Mouse (Mus musculus): Measurements from ENCODE around the gene Galnt4. TPM values are rescaled to one million over a fixed set of nuclear protein-coding genes. Genes with fewer than 3 reads are reported as not detected.

Gene Galnt4
- 1 to 10 TPM; 3.4 to 3.8 TPM for total RNA-seq (2021)

DNA sequence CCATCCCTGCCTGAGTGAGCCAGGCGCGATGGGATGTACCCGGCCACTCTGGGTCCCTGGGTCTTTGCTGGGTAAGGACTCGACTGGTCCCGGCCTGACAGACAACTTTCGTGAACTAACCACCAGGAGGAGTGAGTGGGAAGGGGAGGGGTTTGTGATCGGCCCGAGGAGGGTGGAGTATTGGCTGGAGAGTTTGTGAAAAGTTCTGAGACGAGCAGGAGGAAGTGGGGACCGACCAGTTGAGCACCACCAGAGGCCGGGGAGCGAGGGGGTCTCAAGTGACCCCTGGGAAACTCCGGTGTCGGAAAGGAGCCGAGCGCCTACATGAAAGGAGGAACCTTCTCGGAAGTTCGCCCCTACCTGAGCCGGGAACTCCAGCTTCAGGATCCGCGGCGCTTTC lies at the start of gene Galnt4:
Galnt4 (plus strand) TSS at position 196 of the 400 bp plus-strand sequence.
- DNase-seq (ENCODE audit: extremely low spot score in 1 of 2, low spot score in 2 of 2): peak; percentile 65 to 85
- intact Hi-C loops (cut with DNase I): loop anchor here (5.0 kb wide), 2 partner anchors 39 to 509 kb away; no protein-coding TSS in a partner anchor

DNA sequence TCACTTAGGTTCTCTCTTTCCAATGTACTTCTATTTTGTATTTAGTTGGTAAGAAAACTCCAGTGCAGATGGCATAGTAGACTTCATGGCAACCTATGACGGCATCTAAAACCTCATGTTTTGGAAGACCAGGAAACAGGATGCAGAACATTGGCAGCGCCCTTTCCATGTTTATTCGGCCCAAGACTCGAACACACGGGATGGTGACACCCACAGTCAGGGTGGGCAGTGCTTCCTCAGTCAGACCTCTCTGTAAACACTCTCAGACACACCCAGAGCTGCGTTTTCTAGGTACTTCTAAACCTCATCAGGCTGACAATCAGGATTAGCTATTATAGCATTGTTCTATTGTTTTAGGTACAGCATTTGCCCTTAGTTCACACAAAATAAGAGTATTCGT lies 47.4 kb upstream of the Galnt4 start:
- DNase-seq (ENCODE audit: extremely low spot score in 1 of 2, low spot score in 2 of 2): no peak
- intact Hi-C loops (cut with DNase I): no loop called here

DNA sequence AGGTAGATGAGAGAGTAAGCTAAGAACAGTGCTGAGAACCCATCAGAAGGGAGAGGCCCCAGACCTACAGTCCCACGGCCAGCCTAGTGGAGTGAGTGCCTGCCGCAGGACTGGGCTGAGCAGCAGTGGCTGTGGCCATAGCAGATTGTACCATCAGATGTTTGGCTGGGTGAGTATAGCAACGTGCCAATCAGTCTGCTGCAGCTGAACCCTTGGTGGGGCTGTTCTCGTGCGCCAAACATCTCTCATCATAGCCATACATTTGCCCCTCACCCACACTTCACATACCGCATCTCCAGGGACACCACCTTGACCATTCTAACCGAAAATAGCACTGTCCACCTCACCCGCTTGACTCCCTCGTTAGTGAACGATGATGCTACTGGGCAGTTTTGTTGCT lies 46.5 kb upstream of the Galnt4 start:
- no peak for DNase-seq (ENCODE audit: extremely low spot score in 1 of 2, low spot score in 2 of 2)
- intact Hi-C loops (cut with DNase I): no loop called here

DNA sequence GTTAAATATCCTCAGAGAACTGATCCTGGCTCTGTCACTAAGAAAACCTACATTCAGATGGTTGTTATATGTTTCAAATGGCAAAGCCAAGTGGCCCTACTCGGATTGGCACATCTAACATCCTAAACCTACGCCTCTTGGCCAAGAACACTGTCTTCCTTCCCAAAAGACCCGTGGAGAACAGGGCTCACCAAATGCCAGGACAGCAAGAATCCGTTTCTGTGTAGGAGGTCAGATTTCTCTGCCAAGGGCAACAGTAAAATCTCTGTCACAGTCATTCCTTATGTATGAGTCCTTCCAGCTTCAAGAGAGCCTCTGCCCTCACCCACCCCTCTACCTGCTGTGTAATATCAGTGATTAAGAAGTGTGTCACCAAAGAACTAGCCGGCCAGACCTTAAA lies 45.4 kb upstream of the Galnt4 start:
- DNase-seq (ENCODE audit: extremely low spot score in 1 of 2, low spot score in 2 of 2): no peak
- intact Hi-C loops (cut with DNase I): no loop called here

GRCm38 (mm10) chr10:99076113-99076895 lies 31.7 kb upstream of the Galnt4 start:
- no peak for DNase-seq (ENCODE audit: extremely low spot score in 1 of 2, low spot score in 2 of 2)
- intact Hi-C loops (cut with DNase I): no loop called here

GRCm38 (mm10) chr10:99078621-99079020 lies 29.3 kb upstream of the Galnt4 start:
- DNase-seq (ENCODE audit: extremely low spot score in 1 of 2, low spot score in 2 of 2): no peak
- intact Hi-C loops (cut with DNase I): no loop called here

DNA sequence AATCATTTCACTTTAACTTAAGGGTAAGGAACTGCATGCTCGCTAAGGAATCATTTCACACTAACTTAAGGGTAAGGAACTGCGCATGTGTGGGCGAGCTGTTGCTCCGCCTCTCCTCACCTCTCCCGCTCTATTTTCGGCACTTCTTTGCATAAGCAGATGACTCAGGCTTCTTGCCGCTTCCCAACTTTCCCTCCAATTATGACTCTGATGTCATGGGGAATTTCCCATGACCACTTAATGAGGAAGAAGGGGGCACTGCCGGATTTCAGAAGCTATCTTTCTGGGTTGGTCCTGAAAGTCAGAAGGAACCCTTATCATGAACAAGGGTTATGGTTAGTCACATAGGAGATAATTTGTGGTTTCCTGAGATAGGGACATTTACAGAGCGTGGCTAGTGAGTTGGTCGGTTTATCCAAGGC lies 26.4 kb upstream of the Galnt4 start:
- intact Hi-C loops (cut with DNase I): loop anchor here (5.0 to 10.0 kb wide), 2 partner anchors 164 to 587 kb away; no protein-coding TSS in a partner anchor
- DNase-seq (ENCODE audit: extremely low spot score in 1 of 2, low spot score in 2 of 2): no peak

GRCm38 (mm10) chr10:99083431-99084003 lies 24.4 kb upstream of the Galnt4 start:
- intact Hi-C loops (cut with DNase I): loop anchor here (2.0 to 10.0 kb wide), 3 partner anchors 166 to 1371 kb away; no protein-coding TSS in a partner anchor
- DNase-seq (ENCODE audit: extremely low spot score in 1 of 2, low spot score in 2 of 2): peak in 1 of 2 experiments; percentile 38

GRCm38 (mm10) chr10:99084397-99085239 lies 23.3 kb upstream of the Galnt4 start:
- intact Hi-C loops (cut with DNase I): loop anchor here (2.0 to 10.0 kb wide), 3 partner anchors 167 to 1372 kb away; no protein-coding TSS in a partner anchor
- DNase-seq (ENCODE audit: extremely low spot score in 1 of 2, low spot score in 2 of 2): peak; percentile 83 to 90

GRCm38 (mm10) chr10:99085240-99085587 lies 22.7 kb upstream of the Galnt4 start:
- DNase-seq (ENCODE audit: extremely low spot score in 1 of 2, low spot score in 2 of 2): no peak
- intact Hi-C loops (cut with DNase I): loop anchor here (2.0 to 10.0 kb wide), 2 partner anchors 590 to 1372 kb away; no protein-coding TSS in a partner anchor

DNA sequence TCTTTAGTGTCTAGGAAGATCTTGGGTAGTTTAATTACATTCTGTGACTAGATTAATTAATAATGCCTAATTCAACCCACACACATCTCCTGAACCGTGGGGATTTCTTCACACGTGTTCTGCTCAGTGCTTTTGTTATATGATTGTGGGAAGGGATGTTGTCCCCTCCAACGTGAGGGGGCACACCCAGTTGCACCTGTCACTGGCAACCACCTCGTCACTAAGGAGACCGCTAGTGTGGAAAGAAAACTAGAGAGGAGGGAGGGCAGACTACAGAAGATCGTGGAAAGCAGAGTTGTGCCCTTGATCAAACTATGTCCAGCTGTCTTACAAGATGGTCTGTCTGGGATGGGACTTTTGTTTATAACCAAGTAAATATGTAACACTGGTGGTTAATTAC lies 21.9 kb upstream of the Galnt4 start:
- intact Hi-C loops (cut with DNase I): loop anchor here (10.0 kb wide), 1 partner anchor 591 kb away; no protein-coding TSS in a partner anchor
- no peak for DNase-seq (ENCODE audit: extremely low spot score in 1 of 2, low spot score in 2 of 2)

DNA sequence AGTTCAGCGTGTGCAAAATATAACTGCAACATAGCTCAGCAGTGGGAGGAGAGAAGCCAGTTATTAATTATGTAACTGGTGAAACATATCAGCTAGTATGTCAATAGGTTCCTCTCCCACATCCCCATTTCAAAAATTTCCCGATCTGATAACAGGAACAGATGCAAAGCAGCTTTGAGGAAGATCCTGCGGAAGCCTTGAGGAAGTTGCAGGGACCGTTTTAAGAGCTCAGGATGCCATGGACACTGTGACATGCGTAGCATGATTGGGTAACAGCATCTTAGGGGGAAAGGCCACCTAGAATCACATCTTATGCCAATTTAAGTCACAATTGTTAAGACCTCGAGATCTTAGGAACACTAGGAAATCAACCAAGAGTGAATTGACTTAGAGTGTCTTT lies 18.1 kb upstream of the Galnt4 start:
- DNase-seq (ENCODE audit: extremely low spot score in 1 of 2, low spot score in 2 of 2): no peak
- intact Hi-C loops (cut with DNase I): loop anchor here (10.0 kb wide), 1 partner anchor 595 kb away; no protein-coding TSS in a partner anchor

DNA sequence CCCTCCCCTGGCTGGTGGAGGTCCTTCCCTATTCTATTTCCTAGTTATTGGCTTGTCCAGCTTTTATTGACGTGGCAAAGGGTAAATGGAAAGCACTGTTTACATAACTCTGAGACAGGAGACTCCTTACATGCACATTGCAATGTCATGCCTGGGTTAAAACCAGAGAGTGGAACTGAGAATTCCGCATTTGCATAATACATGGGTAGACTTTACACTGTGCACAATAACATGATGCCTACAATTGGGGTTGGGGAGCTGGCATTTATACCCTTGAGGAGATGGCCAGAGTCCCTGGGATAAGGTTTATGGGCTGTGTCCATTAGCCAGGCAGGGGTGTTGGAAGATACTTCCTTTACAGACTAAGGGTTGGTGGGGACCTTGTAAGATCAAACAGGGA lies 14.6 kb upstream of the Galnt4 start:
- intact Hi-C loops (cut with DNase I): no loop called here
- no peak for DNase-seq (ENCODE audit: extremely low spot score in 1 of 2, low spot score in 2 of 2)

DNA sequence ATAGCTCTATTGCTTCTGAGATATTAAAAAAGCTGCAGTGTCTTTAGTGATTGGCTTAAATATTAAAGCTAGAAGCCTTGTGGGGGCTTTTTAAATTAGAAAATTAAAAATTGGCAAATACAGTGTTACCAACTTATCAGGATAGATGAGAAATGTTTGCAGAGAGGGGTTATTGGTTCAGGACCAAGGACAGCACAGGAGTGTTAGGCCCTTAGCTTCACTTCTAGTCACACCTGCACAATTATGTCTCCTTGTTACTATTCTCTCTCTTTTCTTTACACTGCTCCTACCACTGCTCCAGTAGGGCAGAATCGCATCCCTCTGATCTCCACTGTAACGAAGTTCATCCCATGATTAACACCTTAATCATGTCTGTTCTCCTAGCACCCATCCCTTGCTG lies 12.8 kb upstream of the Galnt4 start:
- no peak for DNase-seq (ENCODE audit: extremely low spot score in 1 of 2, low spot score in 2 of 2)
- intact Hi-C loops (cut with DNase I): no loop called here

- intact Hi-C loops (cut with DNase I): no loop called here
- peak; percentile 40 to 43 for DNase-seq (ENCODE audit: extremely low spot score in 1 of 2, low spot score in 2 of 2)
Observed at GRCm38 (mm10) chr10:99097374-99097773, 10.6 kb upstream of the Galnt4 start.

DNA sequence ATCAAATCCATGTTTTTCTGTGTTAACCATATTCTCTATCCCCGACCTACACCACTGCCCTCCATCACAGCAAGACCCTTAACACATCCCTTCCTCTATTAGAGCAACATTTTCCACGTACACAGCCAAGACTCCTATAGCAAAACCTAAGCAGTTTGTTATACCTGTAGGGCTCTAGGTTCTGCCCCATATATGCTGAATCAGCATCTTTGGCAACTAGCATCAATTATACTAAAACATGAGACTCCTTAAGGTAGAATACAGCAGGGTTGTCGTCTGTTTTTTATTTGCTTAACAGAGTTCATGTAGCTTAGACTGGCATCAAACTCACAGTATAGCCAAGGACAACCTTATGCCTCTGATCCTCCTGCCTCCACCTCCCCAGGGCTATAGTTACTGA lies 2.4 kb upstream of the Galnt4 start:
- intact Hi-C loops (cut with DNase I): loop anchor here (5.0 kb wide), 2 partner anchors 42 to 512 kb away; no protein-coding TSS in a partner anchor
- no peak for DNase-seq (ENCODE audit: extremely low spot score in 1 of 2, low spot score in 2 of 2)

DNA sequence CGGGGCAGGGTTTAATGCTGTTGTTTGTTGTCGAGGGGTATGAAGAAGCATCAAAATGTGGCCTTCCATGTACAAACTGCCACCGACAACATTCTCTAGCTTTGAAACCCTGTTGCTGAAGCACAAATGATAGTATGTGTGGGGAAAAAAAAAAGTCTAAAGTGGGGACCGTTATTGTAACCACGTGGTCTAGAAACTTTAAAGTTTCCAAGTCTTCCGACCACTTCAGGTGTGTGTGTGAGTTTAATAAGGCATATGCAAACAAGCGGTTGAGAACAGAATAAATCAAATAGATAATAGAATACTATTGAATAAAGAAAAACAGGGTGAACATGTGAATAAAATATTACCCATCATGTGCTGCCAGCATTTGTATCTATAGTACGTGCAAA lies 1.7 kb upstream of the Galnt4 start:
- intact Hi-C loops (cut with DNase I): loop anchor here (5.0 kb wide), 2 partner anchors 41 to 511 kb away; no protein-coding TSS in a partner anchor
- DNase-seq (ENCODE audit: extremely low spot score in 1 of 2, low spot score in 2 of 2): no peak

GRCm38 (mm10) chr10:99106703-99107631 lies 992 bp upstream of the Galnt4 start, which contains the start of gene Poc1b:
TSS of gene Poc1b (plus strand) at chr10:99107036.
- intact Hi-C loops (cut with DNase I): loop anchor here (5.0 kb wide), 2 partner anchors 40 to 510 kb away; no protein-coding TSS in a partner anchor
- DNase-seq (ENCODE audit: extremely low spot score in 1 of 2, low spot score in 2 of 2): peak; percentile 74 to 94

Data from left cerebral cortex, postnatal 10 days (tissue).